Mouse (Mus musculus) hindlimb bud, embryonic 11.5 days (tissue): Measurements from ENCODE around the gene Hoxb4.
A peak's percentile ranks its signal among the peaks of the same experiment; 100 is the strongest.

Experiments used
- DNase-seq: peaks from one replicate; pipeline ENCODE4 v3.0.0-alpha.2; 2012; ENCODE audit warnings: low read depth, low spot score; ENCODE audit errors: extremely low spot score

Gene Hoxb4

DNA sequence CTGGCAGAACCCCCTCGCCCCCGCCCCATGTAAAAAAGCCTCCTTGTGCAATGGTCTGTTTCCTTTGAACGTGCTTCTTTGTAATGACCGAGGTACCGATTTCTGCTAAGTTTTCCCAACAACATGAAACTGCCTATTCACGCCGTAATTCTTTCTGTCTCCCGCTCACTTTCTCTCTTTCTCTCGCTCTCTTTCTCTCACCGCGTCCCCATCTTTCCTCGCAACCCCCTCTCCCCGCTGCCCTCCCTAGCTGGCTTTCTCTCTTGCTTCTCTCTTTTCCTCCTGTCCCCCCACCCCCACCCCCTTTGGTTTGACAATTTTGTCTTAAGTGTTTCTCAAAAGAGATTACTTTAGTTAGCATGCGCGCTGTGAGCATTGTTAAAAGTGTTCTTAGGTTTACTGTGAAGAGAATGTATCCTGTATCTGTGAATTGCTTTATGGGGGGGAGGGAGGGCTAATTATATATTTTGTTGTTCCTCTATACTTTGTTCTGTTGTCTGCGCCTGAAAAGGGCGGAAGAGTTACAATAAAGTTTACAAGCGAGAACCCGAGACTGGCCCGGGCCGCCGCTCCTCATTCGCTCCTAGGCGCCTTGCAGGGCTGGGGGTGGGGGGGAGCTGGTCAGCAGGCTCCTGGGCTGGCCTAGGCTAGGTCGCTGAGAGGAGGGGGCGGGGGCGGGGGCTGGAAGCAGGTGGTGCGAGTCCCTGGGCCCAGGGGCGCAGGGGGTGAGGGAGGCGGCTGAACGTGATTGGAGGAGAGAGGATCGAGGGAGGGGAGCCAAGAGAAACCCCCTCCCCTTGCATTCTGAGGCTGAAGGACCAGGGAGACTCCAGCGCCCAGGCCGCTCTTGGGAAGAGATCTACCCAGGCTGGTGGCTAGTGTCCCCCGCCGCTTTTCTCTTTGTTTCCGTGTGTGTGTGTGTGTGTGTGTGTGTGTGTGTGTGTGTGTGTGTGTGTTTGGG lies 33.0 kb upstream of the Hoxb4 start:
- DNase-seq: no peak

DNA sequence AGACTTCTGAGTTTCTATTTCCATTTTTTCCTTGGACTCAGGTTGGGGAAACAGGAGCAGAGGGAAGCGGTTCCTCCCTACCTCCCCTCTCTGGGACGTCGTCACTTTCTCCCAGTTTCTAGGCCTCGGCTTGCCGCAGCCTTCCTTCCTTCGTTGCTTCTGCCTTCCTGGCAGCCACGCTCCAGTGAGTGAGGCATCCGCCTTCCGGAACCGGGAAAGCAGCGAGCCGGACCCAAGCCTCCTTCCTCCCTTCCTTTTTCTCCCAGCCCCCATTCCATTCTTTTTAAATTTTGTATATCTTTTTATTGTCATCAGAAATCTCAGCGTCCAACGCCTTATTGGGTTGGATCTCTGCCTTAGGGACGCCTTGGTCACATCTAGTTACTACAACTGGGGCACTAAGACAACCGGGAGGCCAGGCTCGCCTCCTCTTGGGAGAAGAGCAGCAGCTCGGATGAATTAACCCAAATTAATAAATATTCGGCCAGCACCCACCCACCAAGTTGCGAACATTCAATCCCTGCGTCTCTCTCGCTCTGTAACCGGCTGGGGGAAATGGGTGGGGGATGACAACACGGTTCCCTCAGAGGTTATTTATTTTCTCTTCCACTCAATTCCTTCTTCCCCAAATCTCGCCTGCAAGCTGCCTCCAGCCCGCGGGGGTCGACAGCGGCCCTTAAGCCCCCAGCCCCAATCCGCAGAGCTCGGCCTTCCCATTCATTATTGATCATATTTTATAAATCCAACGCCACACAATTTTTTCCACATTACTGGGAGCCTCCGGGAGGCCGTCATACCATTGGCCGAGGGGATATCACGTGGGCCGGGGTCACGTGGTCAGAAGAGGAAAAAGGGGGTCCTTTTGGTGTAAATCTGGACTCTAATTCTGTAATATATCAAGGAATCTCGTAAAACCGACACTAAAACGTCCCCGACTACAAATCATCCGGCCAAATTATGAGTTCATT lies 32.0 kb upstream of the Hoxb4 start, which contains the start of gene Hoxb7:
TSS of gene Hoxb7 (plus strand) at position 853 of the 968 bp plus-strand sequence.
- DNase-seq: no peak

- DNase-seq: no peak
Observed at GRCm38 (mm10) chr11:96286739-96287385, 31.2 kb upstream of the Hoxb4 start.

- DNase-seq: no peak
Observed at GRCm38 (mm10) chr11:96287411-96287810, 30.7 kb upstream of the Hoxb4 start.

- no peak for DNase-seq
Observed at GRCm38 (mm10) chr11:96288455-96289221, 29.4 kb upstream of the Hoxb4 start.

DNA sequence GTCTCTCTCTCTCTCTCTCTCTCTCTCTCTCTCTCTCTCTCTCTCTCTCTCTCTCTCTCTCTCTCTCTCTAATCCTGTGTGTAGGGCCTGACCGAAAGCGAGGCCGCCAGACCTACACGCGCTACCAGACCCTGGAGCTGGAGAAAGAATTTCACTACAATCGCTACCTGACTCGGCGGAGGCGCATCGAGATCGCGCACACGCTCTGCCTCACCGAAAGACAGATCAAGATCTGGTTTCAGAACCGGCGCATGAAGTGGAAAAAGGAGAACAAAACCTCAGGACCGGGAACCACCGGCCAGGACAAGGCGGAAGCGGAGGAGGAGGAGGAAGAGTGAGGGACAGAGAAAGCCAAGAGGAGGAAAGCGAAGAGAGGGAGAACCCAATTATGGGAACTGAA lies 28.8 kb upstream of the Hoxb4 start:
- DNase-seq: no peak

- no peak for DNase-seq
Observed at GRCm38 (mm10) chr11:96289837-96290236, 28.2 kb upstream of the Hoxb4 start.

GRCm38 (mm10) chr11:96290705-96291355 lies 27.2 kb upstream of the Hoxb4 start:
- no peak for DNase-seq

DNA sequence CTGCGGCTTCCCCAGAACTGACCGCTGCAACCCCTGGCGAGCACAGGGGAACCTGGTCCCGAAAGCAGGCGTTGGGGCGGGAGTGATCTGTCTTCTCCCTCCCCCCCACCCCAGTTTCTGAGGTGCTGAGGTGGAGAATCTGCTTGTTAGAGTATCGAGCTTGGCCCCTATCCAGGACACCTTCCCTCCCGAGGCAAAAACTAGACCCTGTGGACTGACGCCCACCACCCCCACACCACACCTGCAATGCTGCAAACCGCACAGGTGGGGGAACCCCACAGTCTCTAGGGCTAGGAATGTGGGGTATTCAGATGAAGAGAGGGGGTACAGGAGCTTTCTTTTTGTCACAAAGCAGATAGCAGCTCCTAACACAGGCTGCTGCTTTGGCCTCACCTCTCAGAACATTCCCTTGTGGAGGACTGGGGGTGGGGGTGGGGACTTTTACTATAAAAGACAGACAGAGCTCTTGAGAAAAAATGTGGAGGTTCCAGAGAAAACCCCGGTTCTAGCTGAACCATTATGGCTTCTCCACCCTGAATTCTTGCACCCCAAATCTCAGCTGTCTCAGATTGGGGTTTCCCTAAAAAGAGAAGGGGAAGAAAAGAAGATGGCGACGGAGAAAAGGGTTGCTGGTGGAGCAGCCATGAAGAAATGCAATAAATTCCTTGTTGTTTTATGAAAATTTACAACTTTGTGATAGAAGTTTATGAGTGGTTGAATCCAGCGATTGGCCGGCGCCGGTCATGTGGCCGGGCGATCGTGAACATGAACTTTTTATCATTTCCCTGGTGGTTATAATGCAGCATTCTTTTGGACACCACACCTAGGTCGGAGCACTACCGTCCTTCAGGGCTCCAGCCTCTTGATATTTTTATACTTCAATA lies 26.1 kb upstream of the Hoxb4 start, which contains the start of gene Hoxb6:
TSS of gene Hoxb6 (plus strand) at position 796 of the 884 bp plus-strand sequence.
- DNase-seq: no peak

DNA sequence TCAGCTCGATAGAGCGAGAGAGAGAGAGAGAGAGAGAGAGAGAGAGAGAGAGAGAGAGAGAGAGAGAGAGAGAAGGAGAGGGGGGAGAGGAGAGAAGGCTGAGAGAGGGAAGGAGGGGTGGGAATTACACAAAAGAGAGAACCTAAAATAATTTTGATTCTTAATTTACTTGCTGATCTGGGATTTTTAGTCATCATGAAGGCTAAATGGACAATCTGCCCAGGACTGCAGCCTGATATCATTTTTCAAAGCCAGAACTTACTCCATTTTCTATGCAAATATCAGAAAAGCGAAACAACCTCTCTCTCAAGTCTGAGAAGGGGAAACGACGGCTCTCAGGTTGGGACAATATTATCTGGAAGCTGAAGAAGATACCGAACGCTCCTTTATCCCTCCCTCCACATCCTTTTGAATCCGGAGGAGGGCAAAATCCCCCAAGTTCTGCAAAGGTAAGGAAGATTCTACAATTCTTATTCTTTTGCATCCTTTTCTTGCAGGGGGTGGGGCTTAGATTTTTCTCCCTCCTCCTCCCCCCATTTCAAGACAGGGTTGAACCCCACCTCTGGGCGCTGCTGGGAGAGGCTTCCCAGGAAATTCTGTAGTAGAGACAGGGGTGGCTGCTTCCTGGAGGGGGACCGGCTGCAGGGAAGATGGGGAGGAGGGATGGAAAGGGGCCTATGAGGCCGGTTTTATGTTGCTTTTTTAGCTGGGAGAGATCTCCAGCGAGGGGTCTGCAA lies 25.3 kb upstream of the Hoxb4 start:
- no peak for DNase-seq

DNA sequence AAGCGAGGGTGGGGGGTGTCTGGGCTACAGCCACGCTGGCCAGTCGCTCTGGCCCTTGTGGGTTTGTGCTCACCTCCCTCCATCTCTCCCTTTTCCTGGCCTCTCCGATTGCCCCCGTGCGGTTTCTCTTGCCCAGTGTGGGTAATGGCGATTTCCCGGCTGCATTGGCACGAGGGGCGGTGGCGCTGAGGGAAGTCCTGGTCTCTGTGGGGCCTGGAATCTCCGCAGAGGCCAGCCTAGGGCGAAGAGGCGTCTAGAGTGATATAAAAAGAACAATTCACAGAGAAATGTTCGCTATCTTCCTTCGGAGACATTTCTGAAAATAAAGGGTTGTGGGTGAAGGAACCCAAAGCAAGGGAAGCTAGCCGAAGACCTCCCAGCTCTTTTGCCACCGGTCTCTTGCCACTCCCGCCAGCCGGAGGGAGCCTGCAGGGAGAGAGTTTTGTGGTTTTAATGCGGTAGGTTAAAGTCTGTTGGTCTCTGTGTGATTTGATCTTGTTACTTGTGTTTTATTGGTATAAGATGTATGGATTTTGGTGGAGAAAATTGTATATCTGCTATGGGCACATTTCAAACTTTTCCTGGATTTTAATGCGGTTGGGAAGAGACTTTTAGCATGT lies 24.7 kb upstream of the Hoxb4 start:
- DNase-seq: no peak

DNA sequence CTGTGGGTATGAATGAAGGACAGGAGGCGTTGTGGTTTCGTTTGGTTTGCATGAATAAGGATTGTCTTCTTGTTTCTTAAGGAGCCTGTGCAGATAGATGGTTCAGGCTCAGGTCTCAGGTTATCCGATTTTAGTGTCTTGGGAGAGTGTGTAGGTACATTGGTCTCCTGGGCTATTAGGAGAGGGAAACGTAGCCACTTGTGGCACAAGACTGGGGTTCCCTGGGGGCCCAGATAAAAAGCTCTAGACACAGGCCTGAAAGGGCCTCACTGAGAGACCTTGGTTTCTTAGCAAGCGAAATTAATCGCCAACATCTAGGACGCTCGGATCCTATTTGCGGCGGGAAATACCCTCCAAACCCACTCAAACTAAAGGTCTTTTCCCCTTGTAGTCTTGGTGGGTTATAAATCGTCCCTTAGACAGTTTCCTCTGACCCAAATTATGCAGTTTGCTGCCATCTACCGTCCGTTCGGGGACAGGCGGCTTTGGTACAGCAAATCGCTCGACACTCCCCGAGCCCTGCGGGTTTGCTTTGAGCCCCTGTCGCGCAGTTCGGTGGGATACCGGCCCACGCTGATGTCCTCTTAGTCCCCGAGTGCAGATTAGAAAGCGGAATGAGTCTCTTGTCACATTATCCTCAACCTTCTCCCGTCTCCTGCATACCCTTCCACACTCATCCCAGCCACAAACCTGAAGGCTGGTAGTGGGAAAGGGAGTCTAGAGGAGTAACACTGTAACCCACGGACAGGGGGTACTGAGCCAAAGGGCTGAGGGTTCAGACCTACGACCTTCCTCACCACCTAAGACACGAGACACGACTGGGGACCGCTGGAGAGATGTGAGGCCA lies 23.6 kb upstream of the Hoxb4 start:
- DNase-seq: peak; percentile 90

- DNase-seq: no peak
Observed at GRCm38 (mm10) chr11:96295092-96295835, 22.8 kb upstream of the Hoxb4 start.

DNA sequence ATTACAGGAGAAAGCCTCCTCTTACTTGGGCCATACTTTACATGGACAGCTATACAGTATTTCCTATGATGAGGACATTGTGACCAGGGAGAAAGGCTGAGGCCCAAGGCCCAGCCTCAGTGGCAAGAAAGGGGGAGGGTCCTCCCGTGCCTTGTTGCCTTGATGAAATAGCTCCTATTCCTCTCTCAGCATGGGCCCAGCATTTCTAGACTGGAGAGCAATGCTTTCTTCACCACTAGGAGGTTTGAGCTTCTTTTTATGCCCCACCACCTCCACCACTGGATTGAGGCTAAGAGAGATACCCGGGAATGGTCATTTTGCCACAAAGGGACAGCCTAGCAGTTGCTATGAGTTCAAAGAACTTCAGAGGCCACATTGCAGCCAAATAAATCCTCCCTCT lies 21.1 kb upstream of the Hoxb4 start:
- DNase-seq: no peak

GRCm38 (mm10) chr11:96297428-96297827 lies 20.6 kb upstream of the Hoxb4 start:
- no peak for DNase-seq
